Mouse (Mus musculus): ENCODE measurements around the gene Vps29. TPM values are rescaled to one million over a fixed set of nuclear protein-coding genes. Genes with fewer than 3 reads are reported as not detected.

The Vps29 gene
- polyA plus RNA-seq, 1 experiment from 2014 or later, result 347 TPM

- Histone ChIP-seq H3K9ac (replicated peaks; ENCODE audit: low read depth, low read length) (no peak overlapping the region), H3K4me3 (ENCODE audit: low read depth, low read length) (no peak overlapping the region), H3K4me2 (ENCODE audit: low read depth, low read length) (no peak overlapping the region), H3K27ac (ENCODE audit: low read depth, low read length) (no peak overlapping the region), H3K27me3 (ENCODE audit: control insufficient read depth, insufficient read depth, low read length) (no peaks in the 10 kb centered on the region), H3K4me1 (ENCODE audit: control insufficient read depth, insufficient read depth, low read length) (no peaks in the 10 kb centered on the region), H3K9me3 (ENCODE audit: control insufficient read depth, low read length) (no peaks in the 10 kb centered on the region), H3K36me3 (ENCODE audit: control insufficient read depth, insufficient read depth, low read length) (peaks cover 60% of the 10 kb centered on the region)
- WGBS, result 88% methylated on average over 18 of the region's 18 CpGs
- ATAC-seq (ENCODE audit: low read depth), result no peak
Measured at GRCm38 (mm10) chr5:122400628-122401302, 46.6 kb downstream of the Vps29 start.

GRCm38 (mm10) chr5:122401303-122401640, 47.1 kb downstream of the Vps29 start:
- Histone ChIP-seq H3K9me3 (ENCODE audit: control insufficient read depth, low read length) (no peaks in the 10 kb centered on the region), H3K4me2 (ENCODE audit: low read depth, low read length) (no peak overlapping the region), H3K36me3 (ENCODE audit: control insufficient read depth, insufficient read depth, low read length) (peaks cover 64% of the 10 kb centered on the region), H3K4me3 (ENCODE audit: low read depth, low read length) (no peak overlapping the region), H3K27me3 (ENCODE audit: control insufficient read depth, insufficient read depth, low read length) (no peaks in the 10 kb centered on the region), H3K9ac (replicated peaks; ENCODE audit: low read depth, low read length) (no peak overlapping the region), H3K4me1 (ENCODE audit: control insufficient read depth, insufficient read depth, low read length) (no peaks in the 10 kb centered on the region), H3K27ac (ENCODE audit: low read depth, low read length) (no peak overlapping the region)
- 19% methylated on average over 8 of the region's 8 CpGs for WGBS
- no peak for ATAC-seq (ENCODE audit: low read depth)

- H3K27ac ChIP-seq (ENCODE audit: low read depth, low read length), result no peak overlapping the region
- H3K27me3 ChIP-seq (ENCODE audit: control insufficient read depth, insufficient read depth, low read length), result no peaks in the 10 kb centered on the region
- H3K9ac ChIP-seq (replicated peaks; ENCODE audit: low read depth, low read length), result no peak overlapping the region
- no peak overlapping the region for H3K4me2 ChIP-seq (ENCODE audit: low read depth, low read length)
- no peaks in the 10 kb centered on the region for H3K4me1 ChIP-seq (ENCODE audit: control insufficient read depth, insufficient read depth, low read length)
- ATAC-seq (ENCODE audit: low read depth), result no peak
- no peak overlapping the region for H3K4me3 ChIP-seq (ENCODE audit: low read depth, low read length)
- H3K9me3 ChIP-seq (ENCODE audit: control insufficient read depth, low read length), result no peaks in the 10 kb centered on the region
- peaks cover 68% of the 10 kb centered on the region for H3K36me3 ChIP-seq (ENCODE audit: control insufficient read depth, insufficient read depth, low read length)
- 80% methylated on average over 13 of the region's 13 CpGs for WGBS
Measured at GRCm38 (mm10) chr5:122402160-122402559, 48.0 kb downstream of the Vps29 start.

- no peaks in the 10 kb centered on the region for H3K9me3 ChIP-seq (ENCODE audit: control insufficient read depth, low read length)
- no peak overlapping the region for H3K9ac ChIP-seq (replicated peaks; ENCODE audit: low read depth, low read length)
- no peaks in the 10 kb centered on the region for H3K4me1 ChIP-seq (ENCODE audit: control insufficient read depth, insufficient read depth, low read length)
- H3K27ac ChIP-seq (ENCODE audit: low read depth, low read length), result no peak overlapping the region
- no peak overlapping the region for H3K4me3 ChIP-seq (ENCODE audit: low read depth, low read length)
- peaks cover 68% of the 10 kb centered on the region for H3K36me3 ChIP-seq (ENCODE audit: control insufficient read depth, insufficient read depth, low read length)
- 89% methylated on average over 5 of the region's 5 CpGs for WGBS
- no peak for ATAC-seq (ENCODE audit: low read depth)
- H3K27me3 ChIP-seq (ENCODE audit: control insufficient read depth, insufficient read depth, low read length), result no peaks in the 10 kb centered on the region
- H3K4me2 ChIP-seq (ENCODE audit: low read depth, low read length), result no peak overlapping the region
Measured at GRCm38 (mm10) chr5:122402772-122403171, 48.6 kb downstream of the Vps29 start.

- H3K36me3 ChIP-seq (ENCODE audit: control insufficient read depth, insufficient read depth, low read length), result peaks cover 63% of the 10 kb centered on the region
- no peak overlapping the region for H3K27ac ChIP-seq (ENCODE audit: low read depth, low read length)
- H3K4me3 ChIP-seq (ENCODE audit: low read depth, low read length), result no peak overlapping the region
- H3K9me3 ChIP-seq (ENCODE audit: control insufficient read depth, low read length), result no peaks in the 10 kb centered on the region
- no peak for ATAC-seq (ENCODE audit: low read depth)
- no peaks in the 10 kb centered on the region for H3K4me1 ChIP-seq (ENCODE audit: control insufficient read depth, insufficient read depth, low read length)
- H3K27me3 ChIP-seq (ENCODE audit: control insufficient read depth, insufficient read depth, low read length), result no peaks in the 10 kb centered on the region
- no peak overlapping the region for H3K4me2 ChIP-seq (ENCODE audit: low read depth, low read length)
- H3K9ac ChIP-seq (replicated peaks; ENCODE audit: low read depth, low read length), result no peak overlapping the region
- 97% methylated on average over 12 of the region's 12 CpGs for WGBS
Measured at GRCm38 (mm10) chr5:122403362-122403761, 49.2 kb downstream of the Vps29 start.

GRCm38 (mm10) chr5:122405537-122405936, 51.4 kb downstream of the Vps29 start:
- Histone ChIP-seq H3K9me3 (ENCODE audit: control insufficient read depth, low read length) (no peaks in the 10 kb centered on the region), H3K36me3 (ENCODE audit: control insufficient read depth, insufficient read depth, low read length) (peaks cover 50% of the 10 kb centered on the region)
- 97% methylated on average over 10 of the region's 10 CpGs for WGBS

GRCm38 (mm10) chr5:122409692-122410645, 55.8 kb downstream of the Vps29 start:
- Histone ChIP-seq H3K9me3 (ENCODE audit: control insufficient read depth, low read length) (no peaks in the 10 kb centered on the region), H3K9ac (replicated peaks; ENCODE audit: low read depth, low read length) (no peak overlapping the region), H3K36me3 (ENCODE audit: control insufficient read depth, insufficient read depth, low read length) (peaks cover 14% of the 10 kb centered on the region), H3K4me3 (ENCODE audit: low read depth, low read length) (no peak overlapping the region), H3K4me1 (ENCODE audit: control insufficient read depth, insufficient read depth, low read length) (no peaks in the 10 kb centered on the region), H3K27ac (ENCODE audit: low read depth, low read length) (no peak overlapping the region), H3K4me2 (ENCODE audit: low read depth, low read length) (no peak overlapping the region), H3K27me3 (ENCODE audit: control insufficient read depth, insufficient read depth, low read length) (no peaks in the 10 kb centered on the region)
- 85% methylated on average over 19 of the region's 19 CpGs for WGBS
- ATAC-seq (ENCODE audit: low read depth), result no peak

More at GRCm38 (mm10) chr5:122405537-122405936, 51.4 kb downstream of the Vps29 start:
- Histone ChIP-seq H3K27ac (ENCODE audit: low read depth, low read length) (no peak overlapping the region), H3K4me2 (ENCODE audit: low read depth, low read length) (no peak overlapping the region), H3K9ac (replicated peaks; ENCODE audit: low read depth, low read length) (no peak overlapping the region), H3K27me3 (ENCODE audit: control insufficient read depth, insufficient read depth, low read length) (no peaks in the 10 kb centered on the region), H3K4me3 (ENCODE audit: low read depth, low read length) (no peak overlapping the region), H3K4me1 (ENCODE audit: control insufficient read depth, insufficient read depth, low read length) (no peaks in the 10 kb centered on the region)
- ATAC-seq (ENCODE audit: low read depth), result no peak

- 83% methylated on average over 5 of the region's 5 CpGs for WGBS
- Histone ChIP-seq H3K27me3 (ENCODE audit: control insufficient read depth, insufficient read depth, low read length) (no peaks in the 10 kb centered on the region), H3K9me3 (ENCODE audit: control insufficient read depth, low read length) (no peaks in the 10 kb centered on the region)
Measured at GRCm38 (mm10) chr5:122411892-122412291, 57.7 kb downstream of the Vps29 start.

GRCm38 (mm10) chr5:122412826-122413225, 58.7 kb downstream of the Vps29 start:
- WGBS, result 64% methylated on average over 6 of the region's 6 CpGs
- ATAC-seq (ENCODE audit: low read depth), result no peak
- H3K4me3 ChIP-seq (ENCODE audit: low read depth, low read length), result no peak overlapping the region
- no peaks in the 10 kb centered on the region for H3K36me3 ChIP-seq (ENCODE audit: control insufficient read depth, insufficient read depth, low read length)
- H3K4me2 ChIP-seq (ENCODE audit: low read depth, low read length), result no peak overlapping the region
- H3K27me3 ChIP-seq (ENCODE audit: control insufficient read depth, insufficient read depth, low read length), result no peaks in the 10 kb centered on the region
- H3K9ac ChIP-seq (replicated peaks; ENCODE audit: low read depth, low read length), result no peak overlapping the region
- no peaks in the 10 kb centered on the region for H3K4me1 ChIP-seq (ENCODE audit: control insufficient read depth, insufficient read depth, low read length)
- no peaks in the 10 kb centered on the region for H3K9me3 ChIP-seq (ENCODE audit: control insufficient read depth, low read length)
- H3K27ac ChIP-seq (ENCODE audit: low read depth, low read length), result no peak overlapping the region

More at GRCm38 (mm10) chr5:122411892-122412291, 57.7 kb downstream of the Vps29 start:
- Histone ChIP-seq H3K27ac (ENCODE audit: low read depth, low read length) (no peak overlapping the region), H3K4me2 (ENCODE audit: low read depth, low read length) (no peak overlapping the region), H3K36me3 (ENCODE audit: control insufficient read depth, insufficient read depth, low read length) (no peaks in the 10 kb centered on the region), H3K4me1 (ENCODE audit: control insufficient read depth, insufficient read depth, low read length) (no peaks in the 10 kb centered on the region), H3K9ac (replicated peaks; ENCODE audit: low read depth, low read length) (no peak overlapping the region), H3K4me3 (ENCODE audit: low read depth, low read length) (no peak overlapping the region)
- ATAC-seq (ENCODE audit: low read depth), result no peak

All from neural tube, embryonic 14.5 days (tissue).